Mouse (Mus musculus): ENCODE results near the gene Tmem136. TPM values are rescaled to one million over a fixed set of nuclear protein-coding genes. Genes with fewer than 3 reads are reported as not detected.

Gene Tmem136
- polyA plus RNA-seq, 1 experiment from 2014 or later = 4.4 TPM

DNA sequence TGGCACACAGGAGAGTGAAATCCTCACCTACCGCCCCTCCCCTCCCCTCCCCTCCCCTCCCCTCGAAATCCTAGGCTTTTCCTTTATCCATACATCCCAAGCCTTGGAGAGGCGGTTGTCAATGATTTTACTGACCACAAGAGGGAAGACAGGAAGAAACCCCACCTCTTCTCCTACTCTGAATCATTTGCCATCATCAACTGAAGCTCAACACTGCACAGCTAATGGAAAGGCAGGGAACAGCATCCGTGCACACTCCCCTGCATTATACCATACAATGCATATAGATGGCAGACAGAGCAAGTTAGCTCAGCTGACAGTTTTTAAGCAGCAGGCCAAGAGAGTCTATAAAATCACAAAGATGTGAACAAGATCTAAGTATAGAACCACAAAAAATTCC lies 45.2 kb downstream of the Tmem136 start:
- Histone ChIP-seq H3K9me3 (ENCODE audit: control insufficient read depth, low read length) (no peaks in the 10 kb centered on the region), H3K4me1 (replicated peaks; ENCODE audit: control insufficient read depth, insufficient read depth, low read length) (peaks cover 15% of the 10 kb centered on the region; the same call in 1 of the 2 replicates), H3K27ac (ENCODE audit: low read length) (no peak overlapping the region), H3K4me3 (ENCODE audit: low read length) (no peak overlapping the region), H3K9ac (ENCODE audit: low read length) (no peak overlapping the region), H3K27me3 (ENCODE audit: control insufficient read depth, insufficient read depth, low read depth, low read length) (no peaks in the 10 kb centered on the region), H3K36me3 (ENCODE audit: control insufficient read depth, insufficient read depth, low read length) (no peaks in the 10 kb centered on the region), H3K4me2 (ENCODE audit: low read depth, low read length) (no peak overlapping the region)
- WGBS = 35% methylated on average over 3 of the region's 4 CpGs
- ATAC-seq (ENCODE audit: low read depth) = no peak

DNA sequence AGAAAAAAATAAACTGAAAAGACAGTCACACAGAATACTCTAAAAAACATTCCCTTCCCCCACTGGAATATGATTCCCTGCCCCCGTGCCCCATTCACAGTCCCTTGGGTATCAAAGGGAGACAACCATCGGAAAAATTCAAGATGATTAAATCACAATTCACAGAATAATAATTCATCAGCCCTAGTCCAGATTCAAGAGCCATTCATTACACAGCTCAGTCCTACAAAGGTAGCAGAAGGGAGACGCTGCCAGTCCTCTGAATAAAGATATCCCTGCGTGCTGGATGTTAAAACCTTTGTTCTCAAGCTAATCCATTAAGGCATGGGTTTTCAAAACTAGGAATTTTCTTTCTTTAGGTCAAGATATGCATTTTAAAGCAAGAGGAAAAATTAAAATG lies 45.8 kb downstream of the Tmem136 start:
- ATAC-seq (ENCODE audit: low read depth) = no peak
- Histone ChIP-seq H3K9me3 (ENCODE audit: control insufficient read depth, low read length) (no peaks in the 10 kb centered on the region), H3K27me3 (ENCODE audit: control insufficient read depth, insufficient read depth, low read depth, low read length) (no peaks in the 10 kb centered on the region), H3K4me2 (ENCODE audit: low read depth, low read length) (no peak overlapping the region), H3K4me3 (ENCODE audit: low read length) (no peak overlapping the region), H3K36me3 (ENCODE audit: control insufficient read depth, insufficient read depth, low read length) (no peaks in the 10 kb centered on the region), H3K27ac (ENCODE audit: low read length) (no peak overlapping the region), H3K4me1 (replicated peaks; ENCODE audit: control insufficient read depth, insufficient read depth, low read length) (peaks cover 15% of the 10 kb centered on the region; the same call in 1 of the 2 replicates), H3K9ac (ENCODE audit: low read length) (no peak overlapping the region)
- WGBS = 64% methylated on average over 4 of the region's 4 CpGs

DNA sequence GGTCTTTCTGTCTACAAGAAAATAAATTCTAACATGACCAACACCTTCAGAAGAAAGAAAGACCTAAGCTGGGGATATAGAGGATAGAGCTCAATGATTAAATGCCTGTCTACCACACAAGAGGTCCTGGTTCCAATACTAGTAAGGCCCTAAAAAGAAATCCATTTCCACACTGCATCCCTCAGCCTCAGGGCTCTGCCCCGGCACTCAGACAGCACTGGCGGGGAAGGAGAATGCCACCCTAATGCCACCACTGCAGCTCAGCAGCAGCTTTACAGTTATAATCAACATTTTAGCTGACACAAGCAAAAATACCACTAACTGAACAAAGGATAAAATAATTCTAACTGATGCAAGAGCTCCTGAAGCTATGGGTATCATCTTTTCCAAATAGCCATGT lies 46.2 kb downstream of the Tmem136 start:
- no peak for ATAC-seq (ENCODE audit: low read depth)
- Histone ChIP-seq H3K9me3 (ENCODE audit: control insufficient read depth, low read length) (no peaks in the 10 kb centered on the region), H3K27ac (ENCODE audit: low read length) (no peak overlapping the region), H3K36me3 (ENCODE audit: control insufficient read depth, insufficient read depth, low read length) (no peaks in the 10 kb centered on the region), H3K4me3 (ENCODE audit: low read length) (no peak overlapping the region), H3K27me3 (ENCODE audit: control insufficient read depth, insufficient read depth, low read depth, low read length) (no peaks in the 10 kb centered on the region), H3K4me2 (ENCODE audit: low read depth, low read length) (no peak overlapping the region), H3K9ac (ENCODE audit: low read length) (no peak overlapping the region), H3K4me1 (replicated peaks; ENCODE audit: control insufficient read depth, insufficient read depth, low read length) (peaks cover 15% of the 10 kb centered on the region; the same call in 1 of the 2 replicates)
- 73% methylated on average over 2 of the region's 2 CpGs for WGBS

DNA sequence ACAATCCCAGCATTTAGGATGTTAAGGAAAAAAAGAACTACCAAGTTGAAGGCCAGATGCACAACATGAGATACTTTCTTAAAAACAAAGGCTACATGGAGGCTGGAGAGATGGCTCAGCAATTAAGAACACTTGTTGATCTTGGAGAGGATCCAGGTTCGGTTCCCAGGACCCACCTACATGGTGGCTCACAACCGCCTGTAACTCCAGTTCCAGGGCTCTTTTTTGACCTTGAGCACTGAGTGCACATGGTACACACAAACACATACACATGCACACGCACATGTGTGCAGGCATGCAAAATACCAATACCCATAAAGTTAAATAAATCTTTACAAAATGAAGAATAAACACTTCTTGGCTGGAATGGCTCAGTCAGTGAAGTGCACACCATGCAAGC lies 48.5 kb downstream of the Tmem136 start:
- H3K27ac ChIP-seq (ENCODE audit: low read length) = no peak overlapping the region
- H3K9ac ChIP-seq (ENCODE audit: low read length) = no peak overlapping the region
- H3K4me1 ChIP-seq (replicated peaks; ENCODE audit: control insufficient read depth, insufficient read depth, low read length) = peaks cover 8% of the 10 kb centered on the region; the same call in 1 of the 2 replicates
- no peak for ATAC-seq (ENCODE audit: low read depth)
- 63% methylated on average over 3 of the region's 3 CpGs for WGBS
- no peak overlapping the region for H3K4me3 ChIP-seq (ENCODE audit: low read length)
- H3K27me3 ChIP-seq (ENCODE audit: control insufficient read depth, insufficient read depth, low read depth, low read length) = no peaks in the 10 kb centered on the region
- H3K36me3 ChIP-seq (ENCODE audit: control insufficient read depth, insufficient read depth, low read length) = no peaks in the 10 kb centered on the region
- no peak overlapping the region for H3K4me2 ChIP-seq (ENCODE audit: low read depth, low read length)
- no peaks in the 10 kb centered on the region for H3K9me3 ChIP-seq (ENCODE audit: control insufficient read depth, low read length)

DNA sequence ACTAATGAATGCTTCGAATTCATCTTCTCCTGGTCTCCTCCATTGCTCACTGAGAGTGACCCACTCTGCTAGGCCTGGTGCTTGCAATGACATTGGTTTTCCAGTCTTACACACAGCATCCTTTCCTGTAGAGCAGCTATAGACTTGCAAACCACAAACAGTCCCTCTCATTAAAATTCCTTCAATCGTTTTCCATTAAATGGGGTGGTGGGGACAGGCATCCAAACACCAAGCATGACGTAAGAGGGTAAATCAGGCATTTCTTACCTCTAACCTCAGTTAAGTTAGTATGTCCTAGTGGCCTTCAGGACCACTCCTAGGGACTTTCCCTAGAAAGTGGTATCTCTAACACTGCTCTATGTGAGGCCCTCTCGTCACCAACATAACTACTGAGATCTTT lies 51.1 kb downstream of the Tmem136 start:
- no peak overlapping the region for H3K27ac ChIP-seq (ENCODE audit: low read length)
- no peaks in the 10 kb centered on the region for H3K27me3 ChIP-seq (ENCODE audit: control insufficient read depth, insufficient read depth, low read depth, low read length)
- no peaks in the 10 kb centered on the region for H3K36me3 ChIP-seq (ENCODE audit: control insufficient read depth, insufficient read depth, low read length)
- ATAC-seq (ENCODE audit: low read depth) = no peak
- H3K4me3 ChIP-seq (ENCODE audit: low read length) = no peak overlapping the region
- no peak overlapping the region for H3K9ac ChIP-seq (ENCODE audit: low read length)
- WGBS = 81% methylated on average over 4 of the region's 4 CpGs
- H3K4me1 ChIP-seq (replicated peaks; ENCODE audit: control insufficient read depth, insufficient read depth, low read length) = peaks cover 7% of the 10 kb centered on the region; the same call in 1 of the 2 replicates
- H3K4me2 ChIP-seq (ENCODE audit: low read depth, low read length) = no peak overlapping the region
- H3K9me3 ChIP-seq (ENCODE audit: control insufficient read depth, low read length) = no peaks in the 10 kb centered on the region

DNA sequence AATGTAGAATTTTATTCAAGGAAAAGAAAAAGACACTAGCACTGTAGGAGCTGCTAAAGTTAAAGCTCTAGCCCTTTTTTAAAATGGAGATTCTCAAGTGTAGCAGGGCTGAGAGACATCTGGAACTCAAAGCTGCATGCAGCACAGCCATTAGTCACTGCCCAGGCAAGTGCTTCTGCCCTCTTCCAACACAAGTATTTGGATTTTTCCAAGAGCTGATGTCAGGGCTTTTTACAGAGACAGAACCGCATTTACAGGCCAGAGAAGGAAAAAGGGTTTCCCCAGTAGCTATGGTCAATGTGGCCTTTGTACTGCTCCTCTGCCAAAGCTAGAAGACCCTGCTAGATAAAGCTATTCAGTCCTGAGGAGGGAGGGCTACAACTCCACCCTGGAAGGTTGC lies 54.8 kb downstream of the Tmem136 start:
- no peak overlapping the region for H3K4me2 ChIP-seq (ENCODE audit: low read depth, low read length)
- H3K27ac ChIP-seq (ENCODE audit: low read length) = no peak overlapping the region
- ATAC-seq (ENCODE audit: low read depth) = no peak
- peaks cover 1% of the 10 kb centered on the region; the same call in 1 of the 2 replicates for H3K4me1 ChIP-seq (replicated peaks; ENCODE audit: control insufficient read depth, insufficient read depth, low read length)
- no peaks in the 10 kb centered on the region for H3K27me3 ChIP-seq (ENCODE audit: control insufficient read depth, insufficient read depth, low read depth, low read length)
- WGBS = 44% methylated on average over 1 of the region's 1 CpGs
- no peaks in the 10 kb centered on the region for H3K36me3 ChIP-seq (ENCODE audit: control insufficient read depth, insufficient read depth, low read length)
- no peaks in the 10 kb centered on the region for H3K9me3 ChIP-seq (ENCODE audit: control insufficient read depth, low read length)
- H3K9ac ChIP-seq (ENCODE audit: low read length) = no peak overlapping the region
- no peak overlapping the region for H3K4me3 ChIP-seq (ENCODE audit: low read length)

Other genes starting within 250 kb of the Tmem136 start
- 1.5 and 2.3 TPM in 2 replicates for gene Grik4, start 172.1 kb downstream of the Tmem136 start, polyA plus RNA-seq (2015; fragmentation: Nextera tagmentation; extraction: Ambion mirVana)
- gene Arhgef12, start 9.3 kb downstream of the Tmem136 start, polyA plus RNA-seq (2015; fragmentation: Nextera tagmentation; extraction: Ambion mirVana) = 12.1 and 14.4 TPM in 2 replicates
- gene Pou2f3, start 93.8 kb upstream of the Tmem136 start, polyA plus RNA-seq (2015; fragmentation: Nextera tagmentation; extraction: Ambion mirVana) = 0.13 and 0.19 TPM in 2 replicates
- 35.3 and 38.0 TPM in 2 replicates for gene Oaf, start 123.3 kb upstream of the Tmem136 start, polyA plus RNA-seq (2015; fragmentation: Nextera tagmentation; extraction: Ambion mirVana)
- gene Trim29, start 194.3 kb upstream of the Tmem136 start, polyA plus RNA-seq (2015; fragmentation: Nextera tagmentation; extraction: Ambion mirVana) = 1.3 and 2.8 TPM in 2 replicates